Mouse (Mus musculus) neural tube, embryonic 15.5 days (tissue): ENCODE data around the gene Arhgap8. TPM values are rescaled to one million over a fixed set of nuclear protein-coding genes. Genes with fewer than 3 reads are reported as not detected.

Experiments used
- ATAC-seq: fragments of 200-750 bp; cut with Nextera tagmentation; 2 replicates; pipeline ENCODE4 v1.8.0; 2017; ENCODE audit warnings: mild to moderate bottlenecking, moderate TSS enrichment, moderate library complexity; ENCODE audit not compliant: low FRiP score
- H3K27ac ChIP-seq: fragments of 300-500 bp; sonication (generic); replicated peaks from 2 replicates; pipeline ENCODE4 v1.5.1; 2015; ENCODE audit warnings: mild to moderate bottlenecking, inconsistent platforms
- H3K27me3 ChIP-seq: fragments of 300-500 bp; sonication (generic); replicated peaks from 2 replicates; pipeline ENCODE4 v1.6.1; 2015; ENCODE audit warnings: inconsistent platforms
- H3K36me3 ChIP-seq: fragments of 300-500 bp; sonication (generic); 2 replicates; pipeline ENCODE4 v1.6.1; 2015; ENCODE audit warnings: inconsistent platforms
- H3K4me1 ChIP-seq: fragments of 300-500 bp; sonication (generic); 2 replicates; pipeline ENCODE4 v1.6.1; 2015; ENCODE audit warnings: inconsistent platforms
- H3K4me2 ChIP-seq: fragments of 300-500 bp; sonication (generic); 2 replicates; pipeline ENCODE4 v1.6.1; 2015; ENCODE audit warnings: inconsistent platforms, mild to moderate bottlenecking, moderate library complexity
- H3K4me3 ChIP-seq: fragments of 300-500 bp; sonication (generic); replicated peaks from 2 replicates; pipeline ENCODE4 v1.5.1; 2015; ENCODE audit warnings: mild to moderate bottlenecking, inconsistent platforms
- H3K9ac ChIP-seq: fragments of 300-500 bp; sonication (generic); replicated peaks from 2 replicates; pipeline ENCODE4 v1.6.1; 2015; ENCODE audit warnings: mild to moderate bottlenecking, inconsistent platforms
- H3K9me3 ChIP-seq: fragments of 300-500 bp; sonication (generic); replicated peaks from 2 replicates; pipeline ENCODE4 v1.6.1; 2016; ENCODE audit warnings: inconsistent platforms
- WGBS: fragments of 180-500 bp; shearing (Covaris S2); methylation state at CpG from one replicate; pipeline ENCODE4 v1.1.7; 2015; ENCODE audit warnings: mixed read lengths; 5-methylcytosine and 5-hydroxymethylcytosine counted together
- polyA plus RNA-seq: library from polyadenylated mRNA; unstranded; fragments of >200 nt; fragmentation: Nextera tagmentation; extraction: Ambion mirVana; gene quantifications from 2 replicates; pipeline ENCODE4 v1.2.1, GENCODE M21; 2015

The Arhgap8 gene
- 2.0 and 10.0 TPM in 2 replicates for polyA plus RNA-seq

DNA sequence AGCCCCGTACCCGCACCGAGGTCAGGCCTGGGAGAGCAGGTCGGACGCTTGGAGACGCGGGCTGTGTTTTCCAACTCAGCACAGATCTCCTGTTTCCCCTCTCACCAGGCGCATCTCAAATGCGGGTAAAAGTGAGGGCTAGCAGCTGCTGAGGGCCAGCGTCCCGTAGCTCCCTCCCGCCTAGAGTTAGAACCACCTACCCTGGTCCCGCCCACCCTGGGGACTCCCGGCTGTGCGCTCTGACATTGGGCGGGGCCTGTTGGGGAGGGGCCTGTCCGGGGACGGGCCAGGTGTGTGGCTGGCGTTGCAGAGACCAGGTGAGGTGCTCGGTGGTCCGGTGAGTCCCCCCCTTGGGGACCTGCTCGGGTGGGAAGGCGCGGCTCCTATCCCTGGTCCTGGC is at the start of gene Arhgap8:
Arhgap8 (plus strand) TSS at position 262 of the 400 bp plus-strand sequence.
- Histone ChIP-seq H3K27me3 (peaks cover 27% of the 10 kb centered on the region), H3K4me1 (peaks cover 15% of the 10 kb centered on the region), H3K4me3 (peak within 1 kb of the TSS; percentile 13; the same call in 1 of the 2 replicates), H3K4me2 (peak within 1 kb of the TSS; percentile 48), H3K9me3 (no peaks in the 10 kb centered on the region), H3K27ac (no peak within 1 kb of the TSS), H3K36me3 (no peaks in the 10 kb centered on the region), H3K9ac (no peak within 1 kb of the TSS)
- no peak for ATAC-seq
- 4% methylated on average over 24 of the region's 24 CpGs for WGBS

DNA sequence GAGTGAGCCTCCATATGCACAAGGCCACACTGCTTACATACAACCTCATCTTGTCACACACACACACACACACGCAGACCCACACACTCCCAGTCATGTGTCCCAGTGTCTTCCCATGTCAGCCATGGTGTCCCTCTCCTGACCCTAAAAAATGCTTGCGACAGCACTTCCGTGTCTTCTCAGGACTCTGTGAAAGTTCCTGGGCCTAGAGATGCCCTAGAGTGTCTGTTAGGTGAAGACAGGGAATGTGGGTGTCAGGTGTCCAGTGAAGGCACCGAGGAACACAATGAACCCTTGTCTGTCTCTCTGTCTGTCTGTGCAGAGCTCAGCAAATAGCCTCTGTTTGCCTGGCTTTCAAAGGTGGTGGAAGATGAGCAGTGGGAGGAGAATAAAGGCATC is 49.2 kb upstream of the Arhgap8 start:
- ATAC-seq = no peak
- Histone ChIP-seq H3K36me3 (no peaks in the 10 kb centered on the region), H3K9me3 (no peaks in the 10 kb centered on the region), H3K27ac (no peak overlapping the region), H3K4me1 (peaks cover 32% of the 10 kb centered on the region), H3K4me3 (no peak overlapping the region), H3K4me2 (no peak overlapping the region), H3K27me3 (no peaks in the 10 kb centered on the region), H3K9ac (no peak overlapping the region)
- WGBS = 85% methylated on average over 4 of the region's 4 CpGs

DNA sequence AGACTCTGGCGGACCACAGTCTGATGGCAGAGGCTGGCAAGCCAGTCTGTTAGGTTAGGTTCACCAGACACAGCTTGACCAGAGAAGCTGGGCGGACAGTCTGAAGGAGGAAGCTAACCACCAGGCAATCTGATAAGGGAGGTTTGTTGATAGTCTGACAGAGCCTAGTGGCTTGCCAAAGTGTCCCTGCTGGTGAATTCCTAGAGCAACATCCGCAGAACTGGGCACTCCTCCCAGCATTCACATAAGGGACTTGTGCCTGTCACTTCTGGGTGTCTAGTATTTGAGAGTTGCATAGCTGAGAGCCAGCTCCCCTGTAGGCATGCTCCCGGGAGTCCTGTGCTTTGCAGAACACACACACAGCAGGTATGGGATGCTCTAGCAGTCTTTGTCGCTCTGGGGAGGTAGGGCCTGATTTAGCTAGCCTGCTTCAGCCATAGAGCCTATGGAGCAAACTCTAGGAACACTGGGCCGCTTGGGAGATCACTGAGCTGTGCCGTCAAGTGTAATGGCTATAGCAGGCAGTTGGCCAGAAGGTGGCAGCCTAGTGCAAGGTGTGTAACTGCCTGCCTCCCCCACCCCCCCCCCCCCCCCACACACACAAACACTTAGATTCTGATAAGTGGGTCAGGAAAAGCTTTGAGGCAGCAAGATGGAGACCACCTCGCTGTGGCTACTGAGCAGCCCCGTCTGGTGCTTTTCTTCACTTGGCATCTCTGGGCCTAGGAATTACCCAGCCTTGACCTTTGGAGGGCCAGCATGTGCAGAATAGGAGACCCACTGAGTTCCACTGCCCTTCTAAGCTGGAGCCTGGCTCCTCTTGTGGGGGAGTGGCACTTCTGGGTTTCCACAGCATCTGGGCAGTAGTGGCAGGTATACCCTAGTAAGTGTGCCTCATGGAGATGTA is 48.2 kb upstream of the Arhgap8 start:
- no peak for ATAC-seq

DNA sequence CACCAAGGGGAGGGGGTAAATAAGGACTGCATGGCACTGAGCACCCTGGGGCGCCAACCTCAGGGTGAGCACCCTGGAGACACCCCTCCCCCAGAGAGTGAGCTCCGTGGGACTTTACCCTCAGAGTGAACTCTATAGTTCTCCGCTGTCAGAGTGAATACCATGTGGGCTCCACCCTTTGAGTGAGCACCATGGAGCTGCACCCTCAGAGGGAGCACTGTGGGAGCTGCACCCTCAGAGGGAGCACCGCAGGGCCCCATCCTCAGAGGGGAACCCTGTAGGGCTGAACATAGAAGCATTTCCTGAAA is 47.6 kb upstream of the Arhgap8 start:
- Histone ChIP-seq H3K27me3 (no peaks in the 10 kb centered on the region), H3K36me3 (no peaks in the 10 kb centered on the region), H3K4me1 (peaks cover 26% of the 10 kb centered on the region), H3K4me2 (no peak overlapping the region), H3K9ac (no peak overlapping the region), H3K27ac (no peak overlapping the region), H3K9me3 (no peaks in the 10 kb centered on the region), H3K4me3 (no peak overlapping the region)
- ATAC-seq = no peak
- WGBS = 80% methylated on average over 4 of the region's 4 CpGs

More for the DNA sequence above, 48.2 kb upstream of the Arhgap8 start:
- H3K4me2 ChIP-seq = no peak overlapping the region
- no peaks in the 10 kb centered on the region for H3K27me3 ChIP-seq
- H3K9me3 ChIP-seq = no peaks in the 10 kb centered on the region
- 53% methylated on average over 9 of the region's 9 CpGs for WGBS
- no peak overlapping the region for H3K9ac ChIP-seq
- H3K27ac ChIP-seq = no peak overlapping the region
- H3K36me3 ChIP-seq = no peaks in the 10 kb centered on the region
- no peak overlapping the region for H3K4me3 ChIP-seq
- peaks cover 26% of the 10 kb centered on the region for H3K4me1 ChIP-seq

DNA sequence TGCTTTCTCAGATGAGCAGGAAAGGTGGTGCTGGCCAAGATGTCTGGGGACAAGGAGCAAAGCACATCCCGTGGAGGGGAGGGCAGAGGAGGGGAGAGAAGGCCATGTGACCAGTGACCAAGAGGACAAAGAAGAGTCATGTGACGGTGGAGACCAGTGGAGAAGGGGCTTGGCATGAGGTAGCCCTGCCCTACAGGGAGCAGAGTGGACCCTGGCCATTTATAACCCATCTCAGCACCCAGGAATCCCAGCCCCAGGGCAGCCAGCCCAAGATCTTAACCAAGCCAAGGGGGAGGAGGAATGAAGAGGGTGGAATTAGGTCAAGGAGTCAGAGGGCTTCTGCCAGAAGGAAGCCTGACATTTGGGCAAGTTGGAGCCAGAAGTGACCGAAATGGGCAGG is 47.2 kb upstream of the Arhgap8 start:
- no peak for ATAC-seq
- no peaks in the 10 kb centered on the region for H3K27me3 ChIP-seq
- no peak overlapping the region for H3K9ac ChIP-seq
- H3K36me3 ChIP-seq = no peaks in the 10 kb centered on the region
- peaks cover 26% of the 10 kb centered on the region for H3K4me1 ChIP-seq
- H3K27ac ChIP-seq = no peak overlapping the region
- no peak overlapping the region for H3K4me2 ChIP-seq
- no peaks in the 10 kb centered on the region for H3K9me3 ChIP-seq
- WGBS = 74% methylated on average over 3 of the region's 3 CpGs
- no peak overlapping the region for H3K4me3 ChIP-seq

DNA sequence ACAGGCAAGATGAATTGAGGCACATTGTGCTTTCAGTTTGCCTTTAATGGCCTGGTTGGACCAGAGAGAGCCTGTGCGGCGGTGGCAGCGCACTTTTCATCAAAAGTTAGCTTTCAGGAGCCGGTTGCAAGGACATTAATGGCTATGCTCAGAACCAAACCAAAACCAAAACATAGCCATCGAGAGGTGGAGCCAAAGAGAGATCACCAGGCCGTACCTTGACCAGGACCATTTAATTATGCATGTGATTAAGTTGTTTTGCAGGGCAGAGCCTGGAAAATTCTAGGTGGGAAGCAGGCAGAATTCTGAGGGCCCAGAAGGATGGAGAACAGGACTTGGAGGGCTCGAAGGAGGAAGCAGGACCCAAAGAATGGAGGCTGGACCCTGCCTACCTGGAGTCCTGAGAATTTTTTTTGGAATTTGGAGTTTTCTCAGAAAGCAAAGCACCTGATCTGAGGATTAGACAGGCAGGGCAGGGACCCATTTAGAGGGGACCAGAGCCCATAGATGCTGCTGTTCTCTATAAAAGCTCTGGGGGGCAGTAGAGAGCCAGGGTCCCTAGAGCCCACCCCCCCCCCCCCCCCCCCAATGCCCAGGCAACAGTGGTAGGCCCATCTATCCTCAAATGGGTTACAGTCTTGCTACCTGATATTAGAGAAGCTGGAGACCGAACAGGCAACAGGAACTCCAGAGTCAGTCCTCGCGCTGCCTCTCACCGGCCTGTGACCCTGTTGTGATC is 45.4 kb upstream of the Arhgap8 start:
- 73% methylated on average over 11 of the region's 11 CpGs for WGBS

DNA sequence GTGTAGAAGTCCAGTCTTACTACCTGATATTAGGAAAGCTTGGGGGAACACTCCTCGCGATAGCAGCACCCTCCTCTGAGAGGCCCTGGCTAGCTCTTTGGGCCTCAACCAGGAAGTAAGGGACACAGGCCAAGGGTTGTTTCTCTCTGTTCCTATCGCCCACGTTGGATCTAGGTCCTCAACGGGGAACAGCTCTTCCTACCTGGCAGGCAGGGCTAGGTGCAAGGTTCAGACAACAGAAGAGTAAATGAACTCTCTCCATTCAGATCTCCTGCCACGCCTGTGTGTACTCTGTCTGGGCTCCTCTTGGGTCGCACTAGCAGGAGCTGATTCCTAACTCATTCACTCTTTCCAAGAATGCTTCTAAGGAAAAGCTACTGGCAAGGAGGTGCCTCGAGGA is 44.5 kb upstream of the Arhgap8 start:
- peaks cover 7% of the 10 kb centered on the region; the same call in 1 of the 2 replicates for H3K27me3 ChIP-seq
- H3K4me1 ChIP-seq = peaks cover 13% of the 10 kb centered on the region; the same call in 1 of the 2 replicates
- no peak overlapping the region for H3K4me3 ChIP-seq
- H3K36me3 ChIP-seq = no peaks in the 10 kb centered on the region
- 80% methylated on average over 8 of the region's 8 CpGs for WGBS
- ATAC-seq = no peak
- no peaks in the 10 kb centered on the region for H3K9me3 ChIP-seq
- H3K9ac ChIP-seq = no peak overlapping the region
- H3K27ac ChIP-seq = no peak overlapping the region
- no peak overlapping the region for H3K4me2 ChIP-seq

More for the DNA sequence above, 45.4 kb upstream of the Arhgap8 start:
- no peak overlapping the region for H3K4me2 ChIP-seq
- no peak overlapping the region for H3K9ac ChIP-seq
- H3K27me3 ChIP-seq = no peaks in the 10 kb centered on the region
- H3K4me3 ChIP-seq = no peak overlapping the region
- H3K36me3 ChIP-seq = no peaks in the 10 kb centered on the region
- no peak overlapping the region for H3K27ac ChIP-seq
- H3K4me1 ChIP-seq = peaks cover 20% of the 10 kb centered on the region
- ATAC-seq = no peak
- H3K9me3 ChIP-seq = no peaks in the 10 kb centered on the region

DNA sequence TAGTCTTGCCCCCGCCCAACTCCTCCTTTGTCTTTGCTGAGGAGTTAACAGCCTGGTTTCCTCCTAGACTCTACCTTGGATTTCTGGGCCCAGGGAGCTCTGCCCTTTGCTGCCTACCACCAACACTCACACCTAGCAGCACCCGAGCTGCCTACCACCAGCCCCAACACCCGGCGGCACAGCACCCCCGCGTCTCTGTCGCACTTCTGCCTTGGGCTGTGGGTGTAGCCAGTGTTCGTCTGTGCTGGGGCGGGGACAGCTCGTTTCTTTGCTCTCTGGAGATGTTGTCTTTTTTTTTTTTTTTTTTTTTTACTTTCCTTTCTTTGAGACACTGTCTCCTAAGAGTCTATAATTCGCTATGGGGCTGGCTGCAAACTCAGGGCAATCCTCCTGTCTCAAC is 41.9 kb upstream of the Arhgap8 start:
- WGBS = 74% methylated on average over 11 of the region's 11 CpGs
- H3K9me3 ChIP-seq = no peaks in the 10 kb centered on the region
- peaks cover 18% of the 10 kb centered on the region; the same call in 1 of the 2 replicates for H3K27me3 ChIP-seq

DNA sequence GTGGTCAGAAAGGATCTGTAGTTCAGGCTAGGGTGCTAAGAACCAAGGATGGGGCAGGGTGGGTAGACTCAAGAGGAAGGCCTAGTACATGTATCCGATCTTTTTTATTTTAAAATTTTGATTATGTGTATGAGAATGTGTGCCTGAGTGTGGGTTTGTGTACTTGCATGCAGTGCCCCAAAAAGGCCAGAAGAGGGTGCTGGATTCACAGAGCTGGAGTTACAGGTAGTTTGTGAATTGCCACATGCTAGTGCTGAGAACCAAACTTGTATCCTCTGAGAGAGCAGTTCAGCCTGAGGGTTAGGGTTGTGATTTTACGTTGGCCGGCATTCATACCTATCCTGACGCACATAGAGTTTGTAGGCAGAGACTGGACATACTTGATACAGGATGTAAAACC is 40.8 kb upstream of the Arhgap8 start:
- Histone ChIP-seq H3K4me3 (no peak overlapping the region), H3K4me1 (peaks cover 31% of the 10 kb centered on the region), H3K9me3 (no peaks in the 10 kb centered on the region), H3K27me3 (peaks cover 18% of the 10 kb centered on the region; the same call in 1 of the 2 replicates), H3K4me2 (no peak overlapping the region), H3K36me3 (no peaks in the 10 kb centered on the region), H3K27ac (no peak overlapping the region), H3K9ac (no peak overlapping the region)
- WGBS = 97% methylated on average over 4 of the region's 4 CpGs
- ATAC-seq = no peak

More for the DNA sequence above, 41.9 kb upstream of the Arhgap8 start:
- H3K4me1 ChIP-seq = peaks cover 26% of the 10 kb centered on the region
- H3K36me3 ChIP-seq = no peaks in the 10 kb centered on the region
- no peak for ATAC-seq
- H3K27ac ChIP-seq = no peak overlapping the region
- H3K4me3 ChIP-seq = no peak overlapping the region
- H3K9ac ChIP-seq = no peak overlapping the region
- H3K4me2 ChIP-seq = no peak overlapping the region

DNA sequence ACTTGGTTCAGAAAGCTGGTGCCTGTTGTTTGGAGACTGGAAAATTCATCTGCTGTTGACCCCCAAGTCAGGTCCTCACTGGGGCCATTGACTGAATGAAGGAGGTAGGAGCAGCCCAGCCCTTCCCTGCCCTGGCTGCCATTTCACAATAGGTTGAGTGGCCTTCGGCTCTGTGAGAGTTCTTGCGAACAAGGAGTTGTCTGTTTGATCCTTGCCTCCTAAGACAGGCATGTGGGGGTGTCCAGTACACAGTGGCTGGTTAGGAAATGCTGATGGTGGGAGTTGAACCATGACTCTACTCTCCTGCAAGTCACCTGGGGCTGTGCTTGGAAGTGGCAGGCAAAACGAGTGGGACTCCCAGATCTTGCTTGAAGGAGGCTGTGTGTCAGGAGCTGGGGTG is 40.1 kb upstream of the Arhgap8 start:
- Histone ChIP-seq H3K4me3 (no peak overlapping the region), H3K9ac (no peak overlapping the region), H3K9me3 (no peaks in the 10 kb centered on the region), H3K4me2 (no peak overlapping the region), H3K27me3 (peaks cover 18% of the 10 kb centered on the region; the same call in 1 of the 2 replicates), H3K36me3 (no peaks in the 10 kb centered on the region), H3K27ac (no peak overlapping the region), H3K4me1 (peaks cover 36% of the 10 kb centered on the region)
- ATAC-seq = no peak
- WGBS = 67% methylated on average over 3 of the region's 3 CpGs

DNA sequence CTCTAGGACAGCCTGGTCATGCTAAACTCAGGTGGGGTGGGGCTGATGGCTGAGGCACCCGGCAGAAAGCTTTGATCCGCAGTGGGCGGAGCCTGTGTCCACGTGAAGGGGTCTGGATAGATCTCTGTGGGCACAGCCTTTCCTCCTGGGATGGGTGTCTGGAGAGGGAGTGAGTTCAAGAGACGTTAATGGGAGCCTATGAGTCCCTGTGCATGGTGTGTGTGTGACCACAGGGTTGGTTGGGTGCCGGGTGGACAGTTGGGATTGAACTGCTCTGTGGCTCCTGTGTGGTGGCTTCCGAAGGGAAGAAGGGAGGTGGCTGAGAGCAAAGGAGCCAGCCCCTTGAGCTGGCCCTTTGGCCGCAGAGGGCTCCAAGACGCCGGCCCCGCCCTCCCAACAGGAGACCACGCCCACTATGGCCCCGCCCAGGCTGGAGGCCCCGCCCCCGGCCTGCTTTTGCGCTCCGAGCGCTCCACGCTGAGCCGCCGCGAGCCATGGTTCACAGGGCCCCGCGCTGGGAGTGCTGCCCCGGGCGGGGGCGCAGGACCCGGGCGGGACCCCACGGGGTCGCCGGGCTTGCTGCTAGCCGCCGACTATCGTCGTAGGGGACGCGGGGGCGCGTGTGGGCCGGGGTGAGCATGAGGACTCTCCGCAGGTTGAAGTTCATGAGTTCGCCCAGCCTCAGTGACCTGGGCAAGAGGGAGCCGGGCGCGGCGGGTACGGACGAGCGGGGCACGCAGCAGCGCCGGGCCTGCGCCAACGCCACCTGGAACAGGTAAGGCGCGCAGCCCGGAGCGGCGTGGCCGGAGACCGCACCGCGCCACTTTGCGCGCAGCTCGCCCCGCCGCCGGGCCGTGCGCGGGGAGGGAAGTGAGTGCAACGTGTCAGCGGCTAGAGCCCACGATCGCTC is 39.1 kb upstream of the Arhgap8 start:
- under 1% methylated on average over 61 of the region's 77 CpGs for WGBS
- no peaks in the 10 kb centered on the region for H3K9me3 ChIP-seq
- H3K4me1 ChIP-seq = peaks cover 36% of the 10 kb centered on the region
- H3K4me3 ChIP-seq = peak overlapping the region; percentile 53
- H3K36me3 ChIP-seq = no peaks in the 10 kb centered on the region
- peak overlapping the region; percentile 96 for H3K4me2 ChIP-seq
- ATAC-seq = peak; percentile 25
- H3K27ac ChIP-seq = peak overlapping the region; percentile 51; the same call in 1 of the 2 replicates
- H3K9ac ChIP-seq = peak overlapping the region; percentile 52
- peaks cover 18% of the 10 kb centered on the region; the same call in 1 of the 2 replicates for H3K27me3 ChIP-seq
